Mouse (Mus musculus) myocyte (in vitro differentiated cells): ENCODE results near the gene Thoc3.

Experiments
- CEBPB ChIP-seq: IDR thresholded peaks from 2 replicates; pipeline ENCODE4 v1.6.1; 2011; ENCODE audit warnings: mild to moderate bottlenecking, moderate library complexity; ENCODE audit not compliant: poor library complexity, insufficient read depth, severe bottlenecking
- E2F4 ChIP-seq: IDR thresholded peaks from one replicate; pipeline ENCODE4 v1.6.1; 2011; ENCODE audit warnings: mild to moderate bottlenecking, control low read depth, moderate library complexity; ENCODE audit not compliant: insufficient read depth
- MAX ChIP-seq: IDR thresholded peaks from one replicate; pipeline ENCODE4 v1.6.1; 2011; ENCODE audit warnings: low read depth, mild to moderate bottlenecking, control low read depth
- MYOD1 ChIP-seq, 3 experiments: IDR thresholded peaks; one replicate each; pipeline ENCODE4 v1.6.1; 2011; ENCODE audit warnings: control low read depth in 2 of 3, low read depth in 2 of 3, mild to moderate bottlenecking in 2 of 3, moderate library complexity in 1 of 3; ENCODE audit not compliant: insufficient read length in 2 of 3, control insufficient read depth in 1 of 3
- MYOG ChIP-seq, 3 experiments: IDR thresholded peaks; one replicate each; pipeline ENCODE4 v1.6.1; 2011; ENCODE audit warnings: control low read depth in 2 of 3, low read depth in 2 of 3, mild to moderate bottlenecking in 2 of 3; ENCODE audit not compliant: insufficient read length in 2 of 3, control insufficient read depth in 1 of 3, insufficient read depth in 1 of 3
- POLR2A ChIP-seq: IDR thresholded peaks from one replicate; pipeline ENCODE4 v1.6.1; 2011; ENCODE audit warnings: low read depth, mild to moderate bottlenecking, control low read depth, moderate library complexity; ENCODE audit not compliant: insufficient read length
- POLR2AphosphoS2 ChIP-seq: IDR thresholded peaks from one replicate; pipeline ENCODE4 v1.6.1; 2011; ENCODE audit warnings: low read depth, control low read depth; ENCODE audit not compliant: insufficient read length
- REST ChIP-seq: IDR thresholded peaks from one replicate; pipeline ENCODE4 v1.6.1; 2011; ENCODE audit warnings: mild to moderate bottlenecking, control low read depth, moderate library complexity; ENCODE audit not compliant: insufficient read depth, insufficient read length
- SRF ChIP-seq: IDR thresholded peaks from one replicate; pipeline ENCODE4 v1.6.1; 2011; ENCODE audit warnings: low read depth; ENCODE audit not compliant: control insufficient read depth, insufficient read length
- TCF12 ChIP-seq: IDR thresholded peaks from one replicate; pipeline ENCODE4 v1.6.1; 2011; ENCODE audit warnings: mild to moderate bottlenecking, control low read depth; ENCODE audit not compliant: poor library complexity, insufficient read depth, severe bottlenecking
- TCF3 ChIP-seq: IDR thresholded peaks from one replicate; pipeline ENCODE4 v1.6.1; 2011; ENCODE audit warnings: low read depth, control low read depth; ENCODE audit not compliant: insufficient read length
- USF1 ChIP-seq: IDR thresholded peaks from one replicate; pipeline ENCODE4 v1.6.1; 2011; ENCODE audit warnings: low read depth, mild to moderate bottlenecking, control low read depth, moderate library complexity

DNA sequence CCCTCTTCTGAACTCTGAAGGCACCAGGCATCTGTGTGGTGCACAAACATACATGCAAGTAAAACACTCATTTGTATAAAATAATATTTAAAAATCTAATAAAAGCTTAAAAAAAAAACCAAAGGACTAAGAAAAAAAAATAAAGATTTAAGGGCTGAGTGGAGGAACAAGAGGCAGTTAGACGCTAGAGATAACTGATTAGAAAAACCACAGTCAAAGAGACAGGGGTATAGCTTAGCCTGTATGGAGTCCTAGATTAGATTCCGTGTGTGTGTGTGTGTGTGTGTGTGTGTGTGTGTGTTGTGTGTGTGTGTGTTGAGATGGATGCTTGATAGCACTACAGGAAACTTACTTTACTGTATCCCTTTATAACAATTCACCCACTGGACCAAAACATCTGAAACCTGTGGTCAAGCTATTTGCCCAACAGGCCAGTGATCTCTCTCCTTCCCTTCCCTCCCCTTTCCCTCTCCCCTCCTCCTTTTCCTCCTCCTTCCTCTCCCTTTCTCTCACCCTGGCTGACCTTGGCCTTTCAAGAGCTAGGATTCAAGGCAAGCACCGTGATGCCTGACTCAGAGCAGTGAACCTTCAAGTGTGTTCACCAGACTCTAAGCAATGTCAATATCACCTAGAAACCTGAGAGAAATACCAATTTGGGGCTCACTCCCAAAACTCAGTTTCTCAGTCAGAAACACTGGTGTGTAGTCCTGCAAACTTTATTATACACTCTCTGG, 33.5 kb upstream of the Thoc3 start:
- TF ChIP-seq TCF3 (no peak), MAX (no peak), TCF12 (no peak), POLR2A (no peak), E2F4 (no peak), SRF (no peak), POLR2AphosphoS2 (no peak), REST (no peak), CEBPB (no peak), USF1 (no peak), MYOG (IDR thresholded peaks at IDR 0.05; ENCODE audit: control insufficient read depth in 1 of 3, insufficient read depth in 1 of 3, insufficient read length in 2 of 3, low read depth in 2 of 3) (no peak), MYOD1 (IDR thresholded peaks at IDR 0.05; ENCODE audit: control insufficient read depth in 1 of 3, insufficient read length in 2 of 3, low read depth in 2 of 3) (no peak)
